Mouse (Mus musculus): ENCODE data around the gene Gm3476.
"Not testable (repeated sequence)": the region's sequence is repeated elsewhere in the genome, so short reads cannot be mapped to it uniquely, and the experiment has no call there.

GRCm38 (mm10) chr14:6163538-6163937, 37.9 kb upstream of the Gm3476 start:
- TF ChIP-seq CTCF (IDR thresholded peaks at IDR 0.05); EP300 (IDR thresholded peaks at IDR 0.05; ENCODE audit: insufficient read depth, low read depth, low read length); POLR2A (IDR thresholded peaks at IDR 0.05; ENCODE audit: insufficient read depth, low read depth, low read length): not testable (repeated sequence)
